Mouse (Mus musculus): ENCODE measurements around the gene Ptrh2. TPM values are rescaled to one million over a fixed set of nuclear protein-coding genes. Genes with fewer than 3 reads are reported as not detected.

The Ptrh2 gene
- total RNA-seq, 1 experiment from 2014 or later: 18.2 TPM

DNA sequence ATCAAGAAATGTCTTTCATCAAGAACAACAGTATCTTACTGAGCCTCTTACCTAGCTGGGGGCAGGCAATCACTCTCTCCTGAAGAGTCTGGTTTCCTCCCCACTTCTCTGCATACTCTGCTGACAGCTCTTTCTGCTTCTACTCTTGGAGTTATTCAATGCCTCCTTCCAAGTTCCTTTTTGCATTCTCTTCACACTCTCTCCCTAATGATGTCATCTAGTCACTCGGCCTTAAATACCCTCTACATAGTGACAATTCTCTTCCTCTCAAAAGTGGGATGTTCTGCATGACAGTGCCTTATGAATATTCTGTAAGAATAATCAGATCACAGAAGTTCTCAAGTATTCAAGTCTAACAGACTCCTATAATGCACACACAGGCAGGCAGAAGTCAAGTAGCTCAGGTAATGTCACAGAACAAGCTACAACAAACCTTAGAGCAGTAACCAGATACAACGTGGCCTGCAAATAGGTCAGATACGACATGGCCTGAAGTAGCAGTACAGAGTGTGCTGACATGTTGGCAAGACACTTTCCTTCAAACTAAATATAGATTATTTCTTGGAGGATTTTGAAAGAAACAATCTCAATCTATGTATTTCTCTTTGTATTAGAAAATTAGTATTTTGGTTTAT, 12.6 kb upstream of the Ptrh2 start:
- no peak for DNase-seq

GRCm38 (mm10) chr11:86672772-86673171, 11.0 kb upstream of the Ptrh2 start:
- no peak for DNase-seq

- DNase-seq: no peak
Observed at GRCm38 (mm10) chr11:86675520-86675919, 8.3 kb upstream of the Ptrh2 start.

- no peak for DNase-seq
Observed at GRCm38 (mm10) chr11:86678957-86679356, 4.8 kb upstream of the Ptrh2 start.

DNA sequence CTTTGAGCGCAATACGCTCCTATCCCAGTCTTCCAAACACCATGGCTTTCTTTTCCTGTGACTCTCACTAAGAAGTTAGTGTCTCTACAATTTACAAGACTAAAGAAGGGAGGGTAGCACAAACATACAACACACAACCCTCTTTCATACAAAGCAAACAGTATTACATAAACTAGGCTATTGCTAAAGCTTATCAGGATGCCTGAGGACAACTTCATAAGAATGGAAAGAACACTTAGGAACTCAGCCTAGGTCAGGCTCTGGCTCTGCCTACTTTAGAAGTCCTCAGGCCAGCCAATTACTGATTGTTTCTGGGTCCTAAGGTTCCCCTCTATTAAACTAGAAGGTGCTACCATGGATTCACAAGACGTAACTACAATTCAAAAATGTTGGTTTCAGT, 3.1 kb upstream of the Ptrh2 start:
- no peak for DNase-seq

DNA sequence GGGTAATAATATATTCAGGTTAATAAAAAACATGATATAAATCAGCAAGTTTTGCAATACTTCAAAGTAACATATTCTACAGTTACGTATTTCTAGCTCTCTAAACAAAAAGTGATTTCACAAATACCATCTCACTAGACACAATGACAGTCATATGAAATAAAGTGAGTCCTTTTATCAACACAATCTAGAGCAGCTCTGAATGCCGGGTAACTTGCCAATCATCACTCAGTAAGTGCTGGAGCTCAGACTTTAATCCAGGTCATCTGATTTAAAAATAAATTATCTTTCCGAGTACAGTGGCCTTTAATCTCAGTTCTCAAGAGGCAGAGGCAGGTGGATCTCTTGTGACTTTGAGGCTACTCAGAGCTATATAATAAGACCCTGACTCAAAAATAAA, 2.4 kb upstream of the Ptrh2 start:
- no peak for DNase-seq

DNA sequence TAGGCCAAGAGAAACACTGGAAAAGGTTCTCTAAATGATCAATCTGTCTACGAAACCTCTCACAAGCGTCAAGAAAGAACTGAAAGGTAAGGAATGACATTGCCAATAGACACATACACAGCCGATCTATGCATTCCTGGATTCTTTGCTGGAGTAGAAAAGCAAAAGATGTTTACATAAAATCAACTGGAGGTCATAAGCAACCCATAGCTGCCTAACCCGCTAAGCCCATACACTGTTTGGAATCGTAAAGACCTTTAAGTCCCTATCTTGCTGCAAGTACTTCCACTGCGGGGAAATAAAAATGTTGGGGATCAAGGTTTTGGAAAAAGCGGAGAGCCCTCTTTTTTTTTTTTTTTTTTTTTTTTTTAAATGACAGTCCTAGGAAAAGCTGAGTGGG, 924 bp upstream of the Ptrh2 start:
- DNase-seq: no peak

DNA sequence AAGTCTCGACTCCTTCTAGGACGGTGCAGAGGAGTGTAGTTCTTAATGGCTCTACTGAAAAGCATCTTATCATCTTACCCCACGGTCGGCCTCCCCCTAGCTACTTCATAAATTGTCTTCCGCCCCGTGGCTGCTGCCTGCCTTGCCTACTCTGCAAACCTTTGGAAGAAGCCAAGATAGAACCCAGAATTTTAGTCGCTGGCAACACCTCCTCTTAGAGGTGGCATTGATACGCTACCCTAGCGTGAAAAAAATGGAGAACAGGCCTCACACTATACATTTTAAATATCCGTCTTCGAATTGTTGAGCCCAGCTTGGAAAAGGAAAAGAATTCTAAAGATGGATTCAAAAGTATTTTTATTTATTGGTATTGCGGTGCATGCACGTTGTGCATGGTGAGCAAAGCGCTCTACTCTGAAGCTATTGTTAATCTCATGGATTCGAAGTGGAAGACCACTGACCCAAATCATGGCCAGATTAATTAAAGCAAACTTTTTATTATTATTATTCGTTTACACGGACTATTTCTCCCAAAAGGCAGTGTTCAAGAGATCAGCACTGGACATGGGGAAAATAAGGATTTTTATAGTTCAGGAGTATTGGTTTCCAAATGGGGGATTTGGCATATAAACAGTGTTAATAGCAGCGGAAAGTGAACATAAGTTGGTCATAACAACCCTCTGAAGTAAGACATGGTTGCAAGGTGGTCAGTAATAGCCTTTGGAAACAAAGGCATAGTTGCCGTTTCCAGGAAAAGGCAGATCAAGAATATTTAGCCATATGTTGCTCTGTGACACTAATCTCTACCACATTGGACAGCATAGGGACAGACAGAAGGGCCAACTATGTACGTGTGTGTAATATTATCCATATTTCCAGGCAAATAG, 584 bp downstream of the Ptrh2 start:
- no peak for DNase-seq

DNA sequence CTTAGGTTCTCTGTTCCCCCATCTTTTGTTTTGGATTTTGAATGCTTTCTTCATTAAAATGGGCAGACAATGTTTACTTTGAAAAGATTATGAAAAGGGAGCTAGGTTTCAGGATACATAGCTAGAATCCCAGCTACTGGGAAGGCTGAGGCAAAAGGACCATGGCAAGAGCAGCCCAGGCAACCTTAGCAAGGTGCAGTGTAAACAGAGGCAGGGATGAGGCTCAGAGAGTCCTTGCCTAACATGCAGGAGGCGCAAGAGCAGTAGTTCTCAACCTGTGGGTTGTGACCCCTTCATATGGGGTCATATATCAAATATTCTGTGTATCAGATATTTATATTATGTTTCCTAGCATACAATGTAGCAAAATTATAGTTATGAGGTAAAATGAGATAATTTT, 1.6 kb downstream of the Ptrh2 start:
- no peak for DNase-seq

GRCm38 (mm10) chr11:86690383-86690782, 6.6 kb downstream of the Ptrh2 start:
- no peak for DNase-seq

- DNase-seq: no peak
Observed at GRCm38 (mm10) chr11:86691482-86691881, 7.7 kb downstream of the Ptrh2 start.

DNA sequence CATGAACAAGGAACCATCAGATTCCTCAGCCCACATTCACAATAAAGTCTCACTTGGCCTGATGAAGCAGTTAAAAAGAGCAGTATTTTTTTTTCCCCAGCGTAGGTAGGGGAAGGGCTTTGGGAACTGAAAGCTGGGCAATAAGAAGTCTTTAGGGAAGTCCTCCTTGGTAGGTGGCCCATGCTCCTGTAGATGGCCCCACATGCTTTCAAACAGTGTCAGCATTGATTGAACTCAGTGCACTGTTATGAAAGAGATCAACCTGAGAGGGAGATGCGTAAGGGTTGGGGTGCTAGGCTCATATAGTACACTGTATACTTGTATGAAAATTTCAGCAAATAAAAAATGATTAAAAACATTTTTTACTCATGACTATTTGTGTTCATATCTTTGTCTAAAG, 8.2 kb downstream of the Ptrh2 start:
- no peak for DNase-seq

DNA sequence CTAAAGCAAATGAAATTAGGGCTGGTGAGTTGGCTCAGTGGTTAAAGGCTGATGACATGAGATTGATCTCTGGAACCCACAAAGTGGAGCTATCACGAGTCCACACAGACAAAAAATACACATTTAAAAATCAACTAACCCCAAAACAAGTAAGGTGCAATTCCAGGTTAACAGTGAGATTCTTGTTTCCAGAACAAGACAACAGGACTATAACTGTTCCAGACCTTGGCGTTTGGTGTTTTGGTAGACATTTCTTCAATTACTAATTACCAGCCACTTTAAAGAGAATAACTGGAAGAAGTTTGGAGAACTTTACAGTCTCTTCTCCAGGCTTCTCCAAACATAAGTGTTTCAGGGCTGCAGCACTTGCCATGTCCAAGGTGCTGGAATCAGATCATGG, 8.8 kb downstream of the Ptrh2 start:
- DNase-seq: no peak

DNA sequence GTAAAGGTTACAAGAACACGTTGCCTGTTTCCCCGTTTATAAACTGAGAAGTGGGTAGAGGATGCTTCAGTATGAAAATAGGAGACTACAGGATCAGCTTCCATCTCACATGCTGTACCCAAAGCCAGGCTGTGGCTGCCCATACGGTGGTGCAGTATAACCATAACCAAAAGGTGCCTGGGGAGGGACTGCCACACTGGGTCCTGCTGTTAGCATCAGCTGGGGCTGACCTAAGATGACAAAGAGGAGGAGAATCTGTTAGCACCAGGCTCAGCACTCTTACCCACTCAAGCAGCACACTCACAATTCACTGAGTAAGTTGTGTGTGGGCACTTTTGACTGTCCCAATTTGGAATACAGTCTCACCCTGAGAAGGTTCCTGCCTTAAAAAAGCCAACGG, 11.7 kb downstream of the Ptrh2 start:
- no peak for DNase-seq

GRCm38 (mm10) chr11:86701151-86701550, 17.4 kb downstream of the Ptrh2 start:
- no peak for DNase-seq

DNA sequence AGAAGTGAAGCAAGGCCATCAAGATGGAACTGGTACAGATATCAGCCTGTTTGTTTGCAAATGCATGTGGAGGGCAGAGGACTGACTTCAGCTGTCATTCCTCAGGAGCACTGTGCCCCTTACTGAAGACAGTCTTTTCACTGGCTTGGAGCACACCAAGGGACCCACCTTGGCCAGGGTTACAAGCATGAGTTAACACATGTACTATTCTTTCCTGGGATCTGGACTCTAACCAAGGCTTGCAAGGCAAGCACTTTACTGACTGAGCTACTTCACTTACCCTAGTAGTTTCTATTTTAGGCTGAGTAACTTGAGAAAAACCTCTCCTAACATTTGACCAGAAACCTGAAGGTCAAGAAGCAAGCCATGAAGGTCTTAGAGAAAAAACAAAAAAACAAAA, 30.8 kb downstream of the Ptrh2 start:
- no peak for DNase-seq

DNA sequence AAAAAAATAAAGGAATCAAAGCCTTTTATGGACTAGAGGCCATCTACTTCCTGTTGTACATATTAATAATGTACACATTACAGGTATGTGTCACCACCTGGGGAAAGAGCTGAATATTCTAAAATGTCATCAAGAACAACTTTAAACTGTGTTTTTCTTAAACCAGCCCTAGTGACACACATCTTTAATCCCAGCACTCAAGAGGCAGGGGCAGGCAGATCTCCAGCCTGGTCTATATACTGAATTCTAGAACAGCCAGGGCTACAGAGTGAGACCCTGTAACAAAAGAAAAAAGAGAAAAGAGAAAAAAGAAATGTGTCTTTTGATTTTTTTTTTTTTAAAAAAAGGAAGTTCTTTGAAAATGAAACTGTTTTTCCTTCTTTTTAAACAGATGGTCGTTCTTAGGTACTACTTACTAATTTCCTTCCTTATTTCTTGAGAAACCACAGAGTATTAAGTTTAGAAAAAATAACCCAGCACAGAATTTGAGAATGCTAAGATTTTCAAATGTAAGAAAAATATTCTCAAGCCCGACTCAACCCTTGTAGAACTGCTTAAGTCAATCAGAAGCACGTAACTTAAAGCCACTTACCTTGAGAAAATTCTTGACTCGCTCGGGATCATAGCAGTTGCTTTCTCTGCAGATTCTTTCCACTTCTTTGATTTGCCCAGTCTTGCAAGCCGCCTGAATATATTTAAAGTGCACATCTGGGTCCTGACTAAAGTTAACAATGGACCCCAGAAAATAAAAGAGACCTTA, 33.7 kb downstream of the Ptrh2 start:
- no peak for DNase-seq

DNA sequence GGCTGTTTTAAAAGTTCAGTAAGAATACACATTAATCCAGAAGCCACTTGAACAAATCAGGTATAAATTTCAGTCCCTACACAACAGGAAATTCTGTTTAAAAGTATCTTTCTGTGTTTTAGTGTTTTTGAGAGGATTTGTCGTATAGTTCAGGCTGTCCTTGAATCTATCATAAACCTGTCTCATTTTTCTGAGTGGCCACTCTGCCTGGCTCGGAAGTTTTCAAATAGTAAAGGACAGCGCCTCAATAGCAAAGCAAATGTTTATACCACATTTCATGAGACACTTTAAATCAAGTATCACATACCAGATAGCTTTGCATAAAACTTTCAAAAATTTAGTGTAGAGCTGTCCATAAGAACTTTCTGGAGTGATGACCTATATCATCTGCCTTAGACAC, 34.6 kb downstream of the Ptrh2 start:
- DNase-seq: no peak

- no peak for DNase-seq
Observed at GRCm38 (mm10) chr11:86719390-86719789, 35.6 kb downstream of the Ptrh2 start.

DNA sequence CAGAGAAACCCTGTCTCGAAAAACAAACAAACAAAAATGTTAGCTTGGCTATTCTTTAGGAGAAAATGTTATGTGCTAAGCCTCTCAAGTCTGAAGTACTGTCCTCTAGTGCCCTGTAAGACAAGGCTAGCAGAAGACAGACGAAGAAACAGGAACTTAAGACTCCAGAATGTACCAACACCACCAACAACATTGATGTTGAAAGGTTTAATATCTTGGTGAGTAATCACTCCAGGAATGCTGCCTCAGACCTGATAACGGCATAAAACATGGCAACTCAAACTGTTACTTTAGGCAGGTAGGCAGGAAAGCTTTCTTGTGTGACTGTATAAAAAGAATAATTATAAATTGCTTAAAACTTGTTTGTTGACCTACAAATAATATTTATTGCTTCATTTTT, 40.2 kb downstream of the Ptrh2 start:
- no peak for DNase-seq

DNA sequence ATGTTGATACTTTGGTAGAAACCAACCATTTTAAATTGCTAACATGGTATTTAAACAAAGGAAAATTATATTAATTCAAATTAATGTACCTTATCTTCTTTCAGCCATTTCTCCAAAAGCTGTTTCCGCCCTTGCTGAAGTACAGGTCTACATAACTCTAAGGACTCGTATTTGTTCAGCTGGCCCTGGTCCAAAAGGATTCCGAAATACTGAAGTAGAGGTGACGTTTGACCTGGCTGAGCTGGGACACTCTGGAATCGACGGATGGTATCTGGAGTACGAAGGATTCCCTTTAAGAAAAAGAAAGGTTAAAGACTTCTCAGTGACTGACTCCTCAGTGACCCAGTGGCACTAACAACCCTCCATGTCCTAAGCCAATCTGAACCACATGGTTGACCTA, 41.2 kb downstream of the Ptrh2 start:
- no peak for DNase-seq

DNA sequence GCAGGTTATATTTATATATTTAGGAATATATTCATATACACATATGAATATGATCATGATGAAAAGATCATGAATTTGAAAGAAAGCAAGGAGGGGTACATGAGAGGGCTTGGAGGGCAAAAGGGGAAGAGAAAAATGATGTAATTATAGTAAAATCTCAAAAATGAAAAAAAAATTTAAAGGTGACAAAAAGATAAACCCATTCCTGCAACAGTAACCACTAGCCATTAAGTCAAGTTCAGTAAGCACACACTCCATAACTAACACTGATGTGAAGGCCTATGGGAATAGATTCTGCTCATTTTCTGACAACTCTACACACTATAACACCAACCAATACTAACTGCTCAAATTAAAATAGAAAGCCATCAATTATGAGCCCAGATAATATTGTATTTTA, 41.8 kb downstream of the Ptrh2 start:
- no peak for DNase-seq

DNA sequence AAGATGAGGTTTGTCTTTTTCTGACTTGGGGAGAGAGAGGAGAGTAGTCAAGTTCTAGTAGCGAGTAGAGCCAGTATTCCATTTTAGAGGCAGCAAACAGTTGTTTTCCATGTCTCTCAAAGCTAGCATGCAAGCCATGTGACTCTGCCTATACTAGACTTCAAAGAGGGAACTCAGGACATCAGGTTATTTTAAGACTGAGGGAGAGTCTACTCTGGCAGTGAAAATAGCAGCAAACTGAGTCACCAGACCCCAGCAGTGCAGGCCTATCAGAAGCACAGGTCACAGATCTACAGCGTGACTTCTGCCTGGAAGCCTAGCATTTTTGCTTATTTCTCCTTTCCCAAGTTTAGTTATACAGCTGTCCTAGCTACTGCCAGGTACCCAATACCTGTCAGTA, 47.7 kb downstream of the Ptrh2 start:
- no peak for DNase-seq
